Mouse (Mus musculus) stomach, embryonic 16.5 days (tissue): ENCODE results near the gene Slc6a18. TPM values are rescaled to one million over a fixed set of nuclear protein-coding genes. Genes with fewer than 3 reads are reported as not detected.
A peak's percentile ranks its signal among the peaks of the same experiment; 100 is the strongest.

ENCODE experiments used
- ATAC-seq: fragments of 200-750 bp; cut with Nextera tagmentation; 2 replicates; pipeline ENCODE4 v1.8.0; 2017; ENCODE audit warnings: moderate number of reproducible peaks, moderate TSS enrichment; ENCODE audit not compliant: insufficient read depth, low FRiP score
- H3K27ac ChIP-seq: fragments of 300-500 bp; sonication (generic); 2 replicates; pipeline ENCODE4 v1.5.1; 2014; ENCODE audit warnings: low read length
- H3K27me3 ChIP-seq: fragments of 300-500 bp; sonication (generic); 2 replicates; pipeline ENCODE4 v1.6.1; 2014; ENCODE audit warnings: low read length, control low read depth, mixed read lengths; ENCODE audit not compliant: control insufficient read depth, insufficient read depth
- H3K36me3 ChIP-seq: fragments of 300-500 bp; sonication (generic); 2 replicates; pipeline ENCODE4 v1.6.1; 2014; ENCODE audit warnings: low read length; ENCODE audit not compliant: control insufficient read depth, insufficient read depth
- H3K4me1 ChIP-seq: fragments of 300-500 bp; sonication (generic); 2 replicates; pipeline ENCODE4 v1.6.1; 2014; ENCODE audit warnings: low read length, control low read depth, mixed read lengths; ENCODE audit not compliant: control insufficient read depth, insufficient read depth
- H3K4me2 ChIP-seq: fragments of 300-500 bp; sonication (generic); 2 replicates; pipeline ENCODE4 v1.6.1; 2014; ENCODE audit warnings: low read depth, low read length, mixed read lengths
- H3K4me3 ChIP-seq: fragments of 300-500 bp; sonication (generic); replicated peaks from 2 replicates; pipeline ENCODE4 v1.5.1; 2014; ENCODE audit warnings: mild to moderate bottlenecking, low read length
- H3K9ac ChIP-seq: fragments of 300-500 bp; sonication (generic); 2 replicates; pipeline ENCODE4 v1.6.1; 2014; ENCODE audit warnings: low read length
- H3K9me3 ChIP-seq: fragments of 300-500 bp; sonication (generic); replicated peaks from 2 replicates; pipeline ENCODE4 v1.6.1; 2016; ENCODE audit warnings: low read length, control low read depth; ENCODE audit not compliant: control insufficient read depth
- WGBS: fragments of 180-500 bp; shearing (Covaris S2); extraction: QIAGEN DNeasy Blood & Tissue Kit; methylation state at CpG from one replicate; pipeline ENCODE4 v1.1.7; 2014; 5-methylcytosine and 5-hydroxymethylcytosine counted together
- polyA plus RNA-seq: library from polyadenylated mRNA; unstranded; fragments of >200 nt; fragmentation: Nextera tagmentation; extraction: Ambion mirVana; gene quantifications from 2 replicates; pipeline ENCODE4 v1.2.1, GENCODE M21; 2015

The Slc6a18 gene
- polyA plus RNA-seq, result not detected in 2 replicates

DNA sequence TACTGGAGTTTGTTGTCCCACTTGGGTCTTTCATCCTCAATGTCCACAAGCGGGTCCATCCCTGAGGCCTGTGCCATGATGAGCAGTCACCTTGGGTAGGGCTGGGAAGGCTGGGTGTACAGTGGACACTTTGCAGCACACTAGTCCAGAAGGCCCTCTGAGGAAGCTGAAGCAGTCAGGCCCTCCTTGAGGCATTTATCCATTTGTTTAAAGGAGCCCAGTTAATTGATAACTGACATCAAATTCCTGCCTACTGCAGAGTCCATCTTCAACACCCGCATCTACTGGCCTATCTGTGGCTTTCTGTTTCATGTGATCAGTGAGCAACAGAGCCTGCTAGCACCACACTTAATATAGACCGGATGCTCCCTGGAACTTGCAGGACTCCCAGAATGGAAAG is at the start of gene Slc6a18:
Gene Slc6a18, minus strand, starts transcription at position 171 of the 400 bp plus-strand sequence.
- H3K4me2 ChIP-seq, result no peak within 1 kb of the TSS
- no peaks in the 10 kb centered on the region for H3K27me3 ChIP-seq
- H3K27ac ChIP-seq, result no peak within 1 kb of the TSS
- no peaks in the 10 kb centered on the region for H3K9me3 ChIP-seq
- 83% methylated on average over 3 of the region's 3 CpGs for WGBS
- H3K4me1 ChIP-seq, result no peaks in the 10 kb centered on the region
- no peak within 1 kb of the TSS for H3K9ac ChIP-seq
- no peak within 1 kb of the TSS for H3K4me3 ChIP-seq
- H3K36me3 ChIP-seq, result no peaks in the 10 kb centered on the region
- ATAC-seq, result no peak

DNA sequence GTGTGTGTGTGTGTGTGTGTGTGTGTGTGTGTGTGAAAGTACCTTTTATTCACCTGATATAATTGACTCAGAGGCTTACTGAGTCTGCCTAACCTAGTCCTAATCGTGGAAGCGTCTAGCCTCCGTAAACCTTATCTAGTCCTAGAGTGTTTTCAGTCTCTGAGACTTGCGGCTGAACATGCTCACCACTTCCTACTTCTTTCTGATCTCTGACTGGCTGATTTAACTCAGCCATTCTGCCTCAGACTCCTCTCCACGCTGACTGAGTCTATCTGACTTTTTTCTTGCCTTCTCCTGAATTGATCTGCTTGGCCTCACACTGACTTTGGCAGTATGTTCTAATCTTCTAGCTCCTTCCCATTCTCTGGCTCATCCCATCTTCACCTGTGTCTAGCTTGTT is 47.5 kb upstream of the Slc6a18 start:
- no peak overlapping the region for H3K27ac ChIP-seq

DNA sequence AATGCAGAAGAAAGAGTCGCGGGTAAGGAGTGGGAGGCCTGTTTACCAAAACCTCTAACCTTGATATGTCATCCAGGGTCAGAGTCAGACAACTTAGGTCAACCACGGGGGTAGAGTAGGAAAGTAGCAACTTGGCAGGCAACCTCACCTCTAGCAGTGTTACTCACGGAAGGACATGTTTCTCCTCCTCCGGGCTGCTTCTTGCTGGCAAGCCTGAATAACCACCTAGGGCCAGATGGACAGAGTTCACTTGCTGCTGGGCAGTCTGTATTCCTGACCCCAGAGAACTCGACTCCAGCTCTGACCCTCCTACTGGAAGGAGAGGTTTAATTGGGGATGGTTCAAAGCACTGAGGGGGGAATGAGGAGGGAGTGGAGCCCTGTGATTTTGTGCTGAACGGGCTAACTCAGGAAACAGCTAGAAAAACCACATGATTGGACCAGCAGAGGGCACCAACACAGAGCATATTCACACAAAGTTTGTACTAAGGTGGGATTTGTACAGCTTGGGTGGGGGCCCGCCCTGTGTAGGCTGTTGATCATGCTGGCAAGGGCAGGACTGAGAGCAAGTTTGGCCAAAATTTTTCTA is 45.4 kb upstream of the Slc6a18 start:
- no peaks in the 10 kb centered on the region for H3K36me3 ChIP-seq
- no peak overlapping the region for H3K27ac ChIP-seq
- 29% methylated on average over 8 of the region's 8 CpGs for WGBS
- no peak overlapping the region for H3K4me3 ChIP-seq
- peak; percentile 19; the same call in 1 of the 2 replicates for ATAC-seq
- no peak overlapping the region for H3K4me2 ChIP-seq
- no peaks in the 10 kb centered on the region for H3K4me1 ChIP-seq
- no peaks in the 10 kb centered on the region for H3K9me3 ChIP-seq
- H3K9ac ChIP-seq, result no peak overlapping the region
- H3K27me3 ChIP-seq, result no peaks in the 10 kb centered on the region

More for the DNA sequence above, 47.5 kb upstream of the Slc6a18 start:
- WGBS, result 72% methylated on average over 5 of the region's 5 CpGs
- Histone ChIP-seq H3K4me2 (no peak overlapping the region), H3K9me3 (no peaks in the 10 kb centered on the region), H3K4me3 (no peak overlapping the region), H3K9ac (no peak overlapping the region), H3K36me3 (no peaks in the 10 kb centered on the region), H3K27me3 (no peaks in the 10 kb centered on the region), H3K4me1 (no peaks in the 10 kb centered on the region)
- ATAC-seq, result no peak

DNA sequence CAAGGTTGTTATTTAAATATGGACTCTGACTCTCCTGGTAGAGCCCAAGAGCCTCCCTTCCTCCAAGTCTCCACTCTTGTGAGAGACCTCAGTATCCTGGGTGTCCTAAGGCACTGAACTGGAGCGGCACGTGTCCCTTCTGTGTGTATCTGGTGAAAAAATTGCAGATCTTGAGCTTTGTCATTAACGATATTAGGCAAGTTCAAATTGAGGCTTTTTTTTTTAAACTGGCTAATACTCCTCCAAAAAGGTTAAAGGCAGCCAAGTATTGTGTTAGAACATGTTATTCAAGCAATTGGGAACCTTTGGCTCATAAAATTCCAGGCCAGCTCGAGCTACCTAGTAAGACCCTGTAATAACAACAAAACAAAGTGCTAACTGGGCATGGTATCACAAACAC is 42.4 kb upstream of the Slc6a18 start:
- ATAC-seq, result no peak
- Histone ChIP-seq H3K4me1 (no peaks in the 10 kb centered on the region), H3K9me3 (no peaks in the 10 kb centered on the region), H3K27ac (no peak overlapping the region), H3K27me3 (no peaks in the 10 kb centered on the region), H3K4me2 (no peak overlapping the region), H3K36me3 (no peaks in the 10 kb centered on the region), H3K9ac (no peak overlapping the region), H3K4me3 (no peak overlapping the region)
- WGBS, result 81% methylated on average over 4 of the region's 4 CpGs

DNA sequence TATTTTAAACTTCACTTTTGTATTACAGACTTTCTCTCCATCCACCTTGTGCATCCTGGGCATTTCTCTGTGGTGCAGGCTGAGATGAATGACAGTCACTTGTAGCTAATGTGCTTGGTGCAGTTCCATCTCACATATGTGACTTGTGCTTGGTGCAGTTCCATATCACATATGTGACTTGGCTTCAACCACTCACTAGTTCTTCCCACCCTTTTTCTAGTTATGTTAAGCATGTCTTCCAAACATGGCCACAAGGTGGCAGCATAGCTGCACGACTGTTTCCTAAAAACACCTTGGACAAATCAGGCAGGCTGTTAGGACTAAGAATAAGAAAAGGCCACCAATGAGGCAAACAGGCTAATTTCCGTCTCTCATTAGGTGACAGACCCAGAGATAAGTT is 40.4 kb upstream of the Slc6a18 start:
- Histone ChIP-seq H3K4me3 (no peak overlapping the region), H3K9ac (no peak overlapping the region), H3K27ac (no peak overlapping the region), H3K9me3 (no peaks in the 10 kb centered on the region), H3K4me2 (no peak overlapping the region), H3K36me3 (no peaks in the 10 kb centered on the region), H3K4me1 (no peaks in the 10 kb centered on the region), H3K27me3 (no peaks in the 10 kb centered on the region)
- WGBS, result 3% methylated on average over 2 of the region's 2 CpGs
- no peak for ATAC-seq

DNA sequence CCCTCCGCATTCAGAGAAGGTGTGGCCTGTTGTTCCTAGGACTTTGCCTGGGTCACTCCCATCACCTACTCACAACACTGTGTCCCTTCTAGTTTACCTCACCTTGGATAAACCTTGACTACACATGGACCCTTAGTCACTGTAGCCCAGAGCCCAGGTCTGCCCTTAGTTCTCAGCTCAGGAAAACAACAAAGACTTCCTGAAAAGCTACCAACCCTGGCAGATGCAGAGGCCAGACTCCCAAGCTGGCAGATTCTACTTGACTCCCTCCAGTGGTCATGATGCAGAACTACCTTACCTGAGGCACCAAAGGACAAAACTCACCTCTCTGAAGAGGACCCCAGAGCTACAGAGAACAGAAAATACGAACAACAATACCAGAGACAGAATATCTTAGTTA is 36.2 kb upstream of the Slc6a18 start:
- no peak overlapping the region for H3K27ac ChIP-seq
- no peaks in the 10 kb centered on the region for H3K4me1 ChIP-seq
- 0 out of 2 replicates have a peak, but pooled peaks have one; percentile 31 for ATAC-seq
- no peak overlapping the region for H3K9ac ChIP-seq
- no peak overlapping the region for H3K4me2 ChIP-seq
- no peaks in the 10 kb centered on the region for H3K36me3 ChIP-seq
- WGBS, result 58% methylated on average over 2 of the region's 2 CpGs
- H3K27me3 ChIP-seq, result no peaks in the 10 kb centered on the region
- H3K9me3 ChIP-seq, result no peaks in the 10 kb centered on the region
- H3K4me3 ChIP-seq, result no peak overlapping the region

DNA sequence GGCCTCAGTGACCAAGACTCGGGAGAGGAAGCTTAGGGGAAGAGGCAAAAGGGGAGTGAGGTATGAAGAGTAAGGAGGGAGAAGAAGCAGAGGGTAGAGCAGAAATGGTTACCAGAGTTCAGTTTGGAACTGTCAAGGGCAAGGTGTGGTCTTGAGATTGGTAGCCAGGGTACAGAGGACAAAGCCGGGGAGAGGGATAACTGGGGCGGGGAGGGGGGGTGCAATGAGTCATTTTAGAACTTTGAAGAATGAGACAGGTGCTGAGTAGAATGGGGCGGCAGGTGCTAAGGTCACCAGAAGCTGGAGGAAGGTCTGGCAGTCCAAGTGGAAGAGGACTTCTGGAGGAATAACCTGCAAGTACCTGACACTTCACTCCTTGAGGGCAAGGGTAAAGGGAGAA is 35.4 kb upstream of the Slc6a18 start:
- H3K27me3 ChIP-seq, result no peaks in the 10 kb centered on the region
- H3K27ac ChIP-seq, result no peak overlapping the region
- H3K9ac ChIP-seq, result no peak overlapping the region
- H3K4me2 ChIP-seq, result no peak overlapping the region
- no peak for ATAC-seq
- H3K4me1 ChIP-seq, result no peaks in the 10 kb centered on the region
- H3K36me3 ChIP-seq, result no peaks in the 10 kb centered on the region
- no peaks in the 10 kb centered on the region for H3K9me3 ChIP-seq
- 54% methylated on average over 4 of the region's 4 CpGs for WGBS
- H3K4me3 ChIP-seq, result no peak overlapping the region

DNA sequence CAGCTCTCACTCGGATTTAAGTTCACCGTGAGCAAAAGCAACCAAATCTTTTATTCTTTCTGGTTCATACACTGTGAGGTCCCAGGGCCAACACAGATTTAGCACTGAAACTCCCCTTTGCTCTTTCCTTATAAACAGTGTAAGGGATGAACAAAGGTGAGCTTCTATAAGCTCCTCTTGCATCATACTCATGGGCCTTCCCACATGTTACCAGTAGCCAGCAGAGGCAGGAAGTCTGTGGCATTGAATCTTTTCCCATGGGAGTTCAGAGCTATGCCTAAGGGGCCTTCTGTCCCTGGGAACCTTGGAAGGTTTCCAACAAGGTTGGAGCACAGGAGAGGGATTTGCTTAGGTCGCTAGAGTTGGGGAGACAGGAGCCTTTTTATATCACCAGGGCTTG is 34.4 kb upstream of the Slc6a18 start:
- H3K4me1 ChIP-seq, result no peaks in the 10 kb centered on the region
- H3K4me2 ChIP-seq, result no peak overlapping the region
- 79% methylated on average over 3 of the region's 3 CpGs for WGBS
- no peaks in the 10 kb centered on the region for H3K27me3 ChIP-seq
- H3K9ac ChIP-seq, result no peak overlapping the region
- H3K27ac ChIP-seq, result no peak overlapping the region
- H3K36me3 ChIP-seq, result no peaks in the 10 kb centered on the region
- no peak overlapping the region for H3K4me3 ChIP-seq
- no peaks in the 10 kb centered on the region for H3K9me3 ChIP-seq
- 0 out of 2 replicates have a peak, but pooled peaks have one; percentile 12 for ATAC-seq

DNA sequence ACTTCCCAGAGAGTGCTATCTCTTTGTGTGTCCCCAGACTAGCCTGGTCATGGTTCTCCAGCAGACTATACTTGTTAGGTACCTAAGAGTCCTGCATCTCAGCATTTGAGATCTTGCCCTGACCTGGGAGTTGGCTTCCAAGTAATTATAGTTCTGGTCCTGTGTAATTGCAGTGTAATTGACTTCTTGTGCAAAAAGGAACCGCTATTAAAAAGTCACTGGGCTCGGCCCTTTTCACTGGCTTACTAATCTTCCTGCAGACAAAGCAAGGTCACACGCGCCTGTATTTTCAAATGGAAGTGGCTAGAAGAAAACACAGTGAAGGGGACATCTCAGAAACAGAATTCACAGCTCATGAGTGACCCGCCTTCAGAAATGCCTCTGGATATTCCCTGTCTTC is 34.0 kb upstream of the Slc6a18 start:
- no peak overlapping the region for H3K9ac ChIP-seq
- no peak overlapping the region for H3K4me3 ChIP-seq
- no peak overlapping the region for H3K4me2 ChIP-seq
- no peaks in the 10 kb centered on the region for H3K27me3 ChIP-seq
- H3K4me1 ChIP-seq, result no peaks in the 10 kb centered on the region
- no peak overlapping the region for H3K27ac ChIP-seq
- no peak for ATAC-seq
- H3K9me3 ChIP-seq, result no peaks in the 10 kb centered on the region
- 86% methylated on average over 5 of the region's 5 CpGs for WGBS
- H3K36me3 ChIP-seq, result no peaks in the 10 kb centered on the region
